Mouse (Mus musculus): ENCODE results near the gene Rrp1b. TPM values are rescaled to one million over a fixed set of nuclear protein-coding genes. Genes with fewer than 3 reads are reported as not detected.

Gene Rrp1b
- total RNA-seq (2021): 1 to 10 TPM; 6.8 to 7.0 TPM
- long read RNA-seq, experiment 1, partial matches to known transcripts: 0 of 1 reads
- long read RNA-seq, experiment 1, other reads (novel, unspliced or antisense): 1 of 1 reads
- long read RNA-seq, experiment 2, partial matches to known transcripts: 1 of 1 reads
- long read RNA-seq, experiment 2, other reads (novel, unspliced or antisense): 0 of 1 reads

- DNase-seq: peak; percentile 43 to 63
- intact Hi-C loops (cut with DNase I): no loop called here
Observed at GRCm38 (mm10) chr17:32035609-32036508, at the start of gene Rrp1b, which contains the start of gene Hsf2bp. Gene Rrp1b, plus strand, starts transcription at chr17:32036100. Gene Hsf2bp, minus strand, starts transcription at chr17:32036349.

DNA sequence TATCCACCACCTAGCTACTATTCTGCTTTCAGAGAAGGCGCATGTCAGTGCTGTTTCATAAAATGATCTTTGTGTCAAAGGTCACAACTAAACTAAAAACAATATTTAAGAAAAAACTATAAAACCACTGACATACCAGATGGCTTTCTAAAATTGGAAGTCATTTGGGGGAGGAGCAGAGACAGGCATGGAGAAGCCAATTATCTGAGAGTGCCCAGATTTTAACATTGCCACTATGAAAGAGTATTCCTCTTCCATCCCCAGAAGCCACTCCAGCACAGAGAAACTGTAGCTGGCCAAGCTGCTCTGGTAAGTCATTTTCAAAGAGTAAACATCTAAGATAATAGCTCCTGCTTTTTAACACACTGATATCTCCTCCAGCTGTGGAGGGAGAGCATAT is 49.0 kb upstream of the Rrp1b start:
- intact Hi-C loops (cut with DNase I): no loop called here
- no peak for DNase-seq

DNA sequence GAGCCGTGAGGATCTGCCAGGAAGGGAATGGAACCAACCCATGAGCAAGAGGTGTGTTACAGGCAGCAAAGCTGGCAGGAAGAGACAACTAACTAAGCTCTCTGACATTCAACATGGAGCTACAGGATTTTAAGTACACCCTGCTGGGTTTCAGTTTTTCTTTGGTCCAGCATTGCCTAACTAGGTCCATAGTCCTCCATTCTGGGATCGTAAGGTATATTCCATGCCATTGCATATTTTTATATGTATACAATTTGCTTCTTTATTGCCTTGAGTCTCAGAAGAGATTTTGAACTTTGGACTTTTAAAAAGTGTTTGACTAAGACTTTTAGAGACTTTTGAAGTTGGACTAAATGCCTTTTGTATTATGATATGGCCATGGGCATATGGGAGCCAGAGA is 46.9 kb upstream of the Rrp1b start:
- intact Hi-C loops (cut with DNase I): no loop called here
- DNase-seq: no peak

- no peak for DNase-seq
- intact Hi-C loops (cut with DNase I): no loop called here
Observed at GRCm38 (mm10) chr17:31992004-31992403, 43.9 kb upstream of the Rrp1b start.

- intact Hi-C loops (cut with DNase I): no loop called here
- no peak for DNase-seq
Observed at GRCm38 (mm10) chr17:31993354-31993753, 42.5 kb upstream of the Rrp1b start.

- no peak for DNase-seq
- intact Hi-C loops (cut with DNase I): no loop called here
Observed at GRCm38 (mm10) chr17:31994132-31994531, 41.8 kb upstream of the Rrp1b start.

DNA sequence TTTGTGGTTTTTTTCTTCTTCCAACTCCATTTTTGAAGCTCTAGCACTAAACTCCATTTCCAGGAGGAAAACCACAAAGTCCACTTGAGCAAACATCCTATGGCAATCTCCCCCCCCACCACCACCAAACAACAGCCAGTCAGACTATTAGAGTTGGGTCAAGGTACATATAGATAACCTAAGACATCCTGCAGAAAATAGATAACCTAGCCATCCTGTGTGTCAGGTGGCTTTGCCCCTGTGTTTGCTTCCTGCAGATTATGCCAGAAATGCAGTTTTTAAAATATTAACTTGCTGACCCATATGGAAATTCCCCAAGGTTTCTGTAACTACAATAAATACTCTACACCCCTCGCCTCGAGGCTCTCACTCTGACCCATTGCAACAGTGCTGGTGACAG is 40.1 kb upstream of the Rrp1b start:
- intact Hi-C loops (cut with DNase I): no loop called here
- no peak for DNase-seq

DNA sequence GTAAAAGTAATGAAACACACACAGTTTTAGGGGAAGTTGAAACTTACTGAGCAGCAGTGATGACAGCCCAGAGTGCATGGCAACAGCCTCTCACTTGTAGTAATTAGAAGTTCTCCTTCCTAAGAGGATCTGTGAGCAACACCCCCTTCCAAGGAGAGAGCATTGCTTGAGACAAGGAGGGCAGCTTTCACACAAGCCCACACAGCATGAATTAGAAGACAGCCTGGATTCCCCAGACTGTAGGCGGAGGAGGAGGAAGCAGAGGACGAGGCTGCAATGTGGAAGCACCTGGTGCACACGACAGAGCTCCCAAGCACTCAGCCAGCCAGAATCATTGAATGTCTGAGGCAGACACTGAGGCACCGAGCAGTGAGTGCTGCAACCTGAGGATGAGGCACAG is 39.6 kb upstream of the Rrp1b start:
- intact Hi-C loops (cut with DNase I): no loop called here

DNA sequence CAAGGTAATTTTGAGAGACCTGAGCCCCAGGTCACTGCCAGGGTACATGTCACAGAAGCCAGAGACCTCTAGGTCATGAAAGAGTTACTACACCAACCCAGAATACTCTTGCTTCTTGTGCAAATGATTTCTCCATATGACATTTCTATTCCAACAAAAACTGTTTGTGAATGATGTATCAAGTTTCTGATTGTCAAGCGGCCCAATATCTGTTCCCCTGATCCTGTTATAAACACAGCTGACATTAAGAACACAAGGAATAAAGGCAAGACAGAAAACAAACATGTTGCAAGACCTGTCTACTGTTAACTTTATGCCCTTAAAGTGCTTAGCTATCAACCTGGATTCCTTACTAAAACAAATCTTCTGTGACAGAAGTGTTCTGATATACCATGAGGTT is 37.5 kb upstream of the Rrp1b start:
- no peak for DNase-seq
- intact Hi-C loops (cut with DNase I): no loop called here

More for the DNA sequence above, 39.6 kb upstream of the Rrp1b start:
- no peak for DNase-seq

- intact Hi-C loops (cut with DNase I): no loop called here
- DNase-seq: no peak
Observed at GRCm38 (mm10) chr17:32003251-32003650, 32.6 kb upstream of the Rrp1b start.

GRCm38 (mm10) chr17:32006800-32007199 is 29.1 kb upstream of the Rrp1b start:
- intact Hi-C loops (cut with DNase I): loop anchor here (5.0 kb wide), 1 partner anchor 69 kb away; no protein-coding TSS in a partner anchor

GRCm38 (mm10) chr17:32011694-32012093 is 24.2 kb upstream of the Rrp1b start:
- intact Hi-C loops (cut with DNase I): no loop called here
- DNase-seq: no peak

More at GRCm38 (mm10) chr17:32006800-32007199, 29.1 kb upstream of the Rrp1b start:
- peak in 1 of 2 experiments; percentile 25 for DNase-seq

DNA sequence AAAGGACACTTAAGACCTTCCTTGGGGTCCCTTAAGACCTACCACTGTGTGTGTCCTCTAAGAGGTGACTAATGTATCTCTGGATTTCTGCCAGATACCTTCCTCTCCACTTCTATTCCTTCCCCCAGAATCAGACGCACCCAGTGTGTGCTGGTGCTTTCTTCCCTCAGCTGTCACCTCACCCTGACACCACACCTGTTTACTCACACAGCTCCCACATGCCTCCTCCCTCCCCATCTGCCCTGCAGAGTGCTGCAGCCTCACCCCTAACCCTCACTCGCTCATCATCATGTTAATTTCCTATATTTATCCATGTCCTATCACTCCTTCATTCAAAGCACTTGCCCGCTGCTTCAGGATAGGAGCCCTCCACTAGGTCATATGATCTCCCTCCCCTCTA is 23.6 kb upstream of the Rrp1b start:
- intact Hi-C loops (cut with DNase I): no loop called here
- DNase-seq: no peak

DNA sequence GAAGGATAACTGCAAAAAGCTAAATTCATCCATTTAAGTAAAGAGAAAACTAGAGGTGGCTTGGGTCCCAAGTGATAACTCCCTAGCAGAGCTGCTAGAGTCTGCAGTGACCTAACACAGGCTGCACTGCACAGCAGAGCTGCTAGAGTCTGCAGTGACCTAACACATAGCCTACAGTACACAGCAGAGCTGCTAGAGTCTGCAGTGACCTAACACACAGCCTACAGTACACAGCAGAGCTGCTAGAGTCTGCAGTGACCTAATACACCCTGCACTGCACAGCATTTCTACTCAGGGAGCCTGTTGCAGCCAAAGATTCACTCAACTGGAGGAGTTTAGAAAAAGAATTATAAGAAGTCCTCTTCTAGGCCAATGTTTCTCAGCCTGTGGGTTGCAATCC is 22.2 kb upstream of the Rrp1b start:
- no peak for DNase-seq
- intact Hi-C loops (cut with DNase I): no loop called here

GRCm38 (mm10) chr17:32016481-32016880 is 19.4 kb upstream of the Rrp1b start:
- intact Hi-C loops (cut with DNase I): no loop called here
- no peak for DNase-seq

DNA sequence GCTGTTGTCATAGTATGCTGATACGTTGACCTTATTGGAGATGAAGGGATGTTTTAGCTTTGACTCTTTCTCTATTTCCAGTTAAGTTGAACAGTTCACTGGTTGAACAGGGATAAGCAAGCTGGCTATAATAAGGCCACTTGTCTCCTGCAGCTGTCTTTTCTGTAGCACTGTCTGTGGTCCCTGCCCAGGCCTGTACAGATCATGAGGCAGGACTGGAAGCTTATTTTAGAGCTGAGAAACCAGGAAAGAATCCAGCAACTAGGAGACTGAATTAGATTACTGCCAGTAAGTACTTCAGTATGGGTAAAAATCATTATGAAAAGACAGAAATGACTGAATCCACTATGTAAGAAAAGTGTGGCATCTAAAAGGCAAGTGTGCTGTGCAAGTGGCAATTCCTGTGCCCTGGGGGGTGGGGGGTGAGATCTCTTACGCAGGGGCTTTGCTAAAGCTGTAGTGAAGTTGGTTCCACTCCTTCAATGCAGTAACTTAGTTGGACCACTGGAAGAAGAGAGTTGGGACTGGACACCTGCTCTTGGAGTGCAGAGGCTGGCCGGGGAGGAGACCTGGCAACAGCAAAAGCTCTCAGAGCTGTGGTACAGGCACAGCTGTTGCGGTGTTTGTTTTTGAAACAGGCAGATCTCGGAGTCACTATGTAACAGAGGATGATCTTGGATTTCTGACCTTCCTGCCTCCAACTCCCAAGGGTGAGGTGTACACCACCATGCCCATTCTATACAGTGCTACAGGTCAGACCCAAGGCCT is 17.6 kb upstream of the Rrp1b start:
- intact Hi-C loops (cut with DNase I): no loop called here

GRCm38 (mm10) chr17:32021981-32022380 is 13.9 kb upstream of the Rrp1b start:
- DNase-seq: no peak
- intact Hi-C loops (cut with DNase I): loop anchor here (10.0 kb wide), 1 partner anchor 257 kb away; no protein-coding TSS in a partner anchor

More for the DNA sequence above, 17.6 kb upstream of the Rrp1b start:
- DNase-seq: peak in 1 of 2 experiments; percentile 36

- intact Hi-C loops (cut with DNase I): loop anchor here (10.0 kb wide), 1 partner anchor 258 kb away; no protein-coding TSS in a partner anchor
- DNase-seq: no peak
Observed at GRCm38 (mm10) chr17:32022551-32022950, 13.3 kb upstream of the Rrp1b start.

GRCm38 (mm10) chr17:32023088-32023487 is 12.8 kb upstream of the Rrp1b start:
- intact Hi-C loops (cut with DNase I): loop anchor here (10.0 kb wide), 1 partner anchor 258 kb away; no protein-coding TSS in a partner anchor
- DNase-seq: no peak

DNA sequence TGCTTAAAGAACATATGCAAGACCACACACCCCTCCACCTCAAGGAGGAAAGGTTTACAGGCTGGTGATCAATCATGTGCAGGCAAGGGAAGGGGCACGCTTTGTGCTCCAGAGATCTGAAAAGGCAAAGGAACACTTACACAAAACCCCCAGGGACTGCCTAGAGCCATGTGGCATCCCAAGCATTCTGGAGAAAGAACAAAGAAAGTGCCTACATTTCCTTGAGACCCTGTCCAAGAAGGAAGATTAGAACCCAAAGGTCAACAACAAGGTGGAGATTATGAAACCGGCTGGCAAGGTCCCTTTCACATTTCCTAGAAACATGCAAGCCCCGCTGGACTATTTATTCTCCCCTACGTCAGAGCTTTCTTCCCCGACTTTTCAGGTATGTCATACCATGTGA is 11.2 kb upstream of the Rrp1b start:
- intact Hi-C loops (cut with DNase I): loop anchor here (1.0 to 10.0 kb wide), 5 partner anchors 48 to 339 kb away; no protein-coding TSS in a partner anchor

GRCm38 (mm10) chr17:32025386-32025785 is 10.5 kb upstream of the Rrp1b start:
- intact Hi-C loops (cut with DNase I): loop anchor here (1.0 to 10.0 kb wide), 5 partner anchors 47 to 340 kb away; no protein-coding TSS in a partner anchor
- peak; percentile 53 to 58 for DNase-seq

More for the DNA sequence above, 11.2 kb upstream of the Rrp1b start:
- DNase-seq: no peak
